Mouse (Mus musculus) liver, adult 2 months (tissue): ENCODE results near the gene Scnm1.

Experiments
- CTCF ChIP-seq: fragments of 200-500 bp; IDR thresholded peaks from 2 replicates; pipeline ENCODE4 v1.5.1; 2011; ENCODE audit warnings: low read depth, low read length, control low read depth
- POLR2A ChIP-seq: fragments of 200-500 bp; IDR thresholded peaks from 2 replicates; pipeline ENCODE4 v1.6.1; 2011; ENCODE audit warnings: low read length, control low read depth; ENCODE audit not compliant: insufficient read depth; ENCODE audit errors: extremely low read depth

GRCm38 (mm10) chr3:95136336-95136735, 2.5 kb upstream of the Scnm1 start:
- no peak for TF ChIP-seq POLR2A
- TF ChIP-seq CTCF = no peak
